Mouse (Mus musculus): Measurements from ENCODE around the gene Sec63. TPM values are rescaled to one million over a fixed set of nuclear protein-coding genes. Genes with fewer than 3 reads are reported as not detected.

Sec63 gene
- polyA plus RNA-seq, 1 experiment from 2014 or later = 15.1 TPM

DNA sequence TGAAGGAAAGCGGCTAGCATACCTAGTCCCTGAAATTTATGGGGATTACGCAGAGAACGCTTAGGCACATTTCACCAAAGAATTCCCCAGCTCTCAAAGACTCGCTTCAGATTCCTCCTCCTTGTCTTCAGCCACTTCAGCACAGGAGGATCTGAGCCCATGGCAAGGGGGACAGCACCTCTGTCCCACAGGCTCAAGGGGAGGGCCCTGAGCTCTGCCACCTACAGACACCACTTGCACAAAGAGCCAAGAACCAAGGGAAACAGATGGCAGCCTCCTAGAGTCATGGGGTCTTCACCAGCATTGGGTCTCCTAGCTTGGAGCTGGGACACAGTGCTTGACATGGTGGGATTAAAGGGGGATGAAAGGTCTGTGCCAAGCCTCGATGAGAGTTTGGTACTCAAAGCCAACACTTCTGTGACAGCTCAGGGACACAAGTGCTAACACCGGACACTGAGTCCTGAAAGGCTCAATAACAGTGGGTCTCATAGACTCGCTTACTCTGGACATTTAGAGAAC, 111.8 kb downstream of the Sec63 start:
- no peaks in the 10 kb centered on the region for H3K36me3 ChIP-seq (ENCODE audit: insufficient read depth, low read length)
- H3K27me3 ChIP-seq (replicated peaks; ENCODE audit: insufficient read depth, low read length) = no peaks in the 10 kb centered on the region
- H3K4me2 ChIP-seq (replicated peaks; ENCODE audit: low read depth, low read length) = no peak overlapping the region
- H3K9ac ChIP-seq (replicated peaks; ENCODE audit: low read depth) = no peak overlapping the region
- no peaks in the 10 kb centered on the region for H3K4me1 ChIP-seq (ENCODE audit: insufficient read depth, low read depth, low read length)
- DNase-seq (ENCODE audit: low spot score) = no peak
- H3K4me3 ChIP-seq (ENCODE audit: low read depth, low read length) = no peak overlapping the region
- no peak overlapping the region for H3K27ac ChIP-seq (ENCODE audit: low read length)
- TF ChIP-seq EP300 (IDR thresholded peaks at IDR 0.05) (no peak), CTCF (IDR thresholded peaks at IDR 0.05) (no peak)
- no peaks in the 10 kb centered on the region for H3K9me3 ChIP-seq (ENCODE audit: low read length)
- WGBS = 83% methylated on average over 7 of the region's 7 CpGs
- no peak for ATAC-seq

DNA sequence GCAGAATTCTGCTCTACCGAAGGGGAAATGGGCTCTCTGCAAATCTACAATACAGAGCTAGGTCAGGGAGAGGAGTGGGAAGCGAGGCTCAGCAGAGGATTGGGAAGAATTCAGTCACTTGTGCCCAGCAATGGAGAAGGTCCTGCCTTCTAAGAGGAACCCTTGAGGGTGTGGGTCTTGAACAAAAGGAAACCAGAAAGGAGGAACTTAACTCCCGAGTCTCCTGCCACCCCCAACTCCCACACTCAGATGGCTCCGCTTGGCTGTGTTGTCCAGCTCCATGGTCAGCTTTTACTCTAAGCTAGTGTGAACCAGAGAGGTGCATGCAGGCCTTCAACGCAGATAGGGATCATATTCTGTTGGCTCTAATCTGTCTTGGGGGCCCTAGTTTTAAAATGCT, 114.9 kb downstream of the Sec63 start:
- 65% methylated on average over 5 of the region's 5 CpGs for WGBS

GRCm38 (mm10) chr10:42879269-42879681, 118.0 kb downstream of the Sec63 start:
- H3K4me2 ChIP-seq (replicated peaks; ENCODE audit: low read depth, low read length) = no peak overlapping the region
- no peaks in the 10 kb centered on the region for H3K4me1 ChIP-seq (ENCODE audit: insufficient read depth, low read depth, low read length)
- no peak overlapping the region for H3K9ac ChIP-seq (replicated peaks; ENCODE audit: low read depth)
- H3K36me3 ChIP-seq (ENCODE audit: insufficient read depth, low read length) = no peaks in the 10 kb centered on the region
- no peaks in the 10 kb centered on the region for H3K9me3 ChIP-seq (ENCODE audit: low read length)
- no peak overlapping the region for H3K27ac ChIP-seq (ENCODE audit: low read length)
- H3K4me3 ChIP-seq (ENCODE audit: low read depth, low read length) = no peak overlapping the region
- TF ChIP-seq EP300 (IDR thresholded peaks at IDR 0.05) = no peak
- TF ChIP-seq CTCF (IDR thresholded peaks at IDR 0.05) = no peak
- DNase-seq (ENCODE audit: low spot score) (no peak), ATAC-seq (no peak)
- H3K27me3 ChIP-seq (replicated peaks; ENCODE audit: insufficient read depth, low read length) = no peaks in the 10 kb centered on the region
- 44% methylated on average over 5 of the region's 5 CpGs for WGBS

More for the DNA sequence above, 114.9 kb downstream of the Sec63 start:
- no peak overlapping the region for H3K4me3 ChIP-seq (ENCODE audit: low read depth, low read length)
- H3K27ac ChIP-seq (ENCODE audit: low read length) = no peak overlapping the region
- H3K9ac ChIP-seq (replicated peaks; ENCODE audit: low read depth) = no peak overlapping the region
- H3K9me3 ChIP-seq (ENCODE audit: low read length) = no peaks in the 10 kb centered on the region
- no peak overlapping the region for H3K4me2 ChIP-seq (replicated peaks; ENCODE audit: low read depth, low read length)
- no peaks in the 10 kb centered on the region for H3K4me1 ChIP-seq (ENCODE audit: insufficient read depth, low read depth, low read length)
- no peak for TF ChIP-seq EP300 (IDR thresholded peaks at IDR 0.05)
- no peak for TF ChIP-seq CTCF (IDR thresholded peaks at IDR 0.05)
- DNase-seq (ENCODE audit: low spot score) (no peak), ATAC-seq (no peak)
- no peaks in the 10 kb centered on the region for H3K36me3 ChIP-seq (ENCODE audit: insufficient read depth, low read length)
- H3K27me3 ChIP-seq (replicated peaks; ENCODE audit: insufficient read depth, low read length) = no peaks in the 10 kb centered on the region

GRCm38 (mm10) chr10:42879682-42880081, 118.4 kb downstream of the Sec63 start:
- Histone ChIP-seq H3K4me2 (replicated peaks; ENCODE audit: low read depth, low read length) (no peak overlapping the region), H3K4me1 (ENCODE audit: insufficient read depth, low read depth, low read length) (no peaks in the 10 kb centered on the region), H3K36me3 (ENCODE audit: insufficient read depth, low read length) (no peaks in the 10 kb centered on the region), H3K9me3 (ENCODE audit: low read length) (no peaks in the 10 kb centered on the region), H3K9ac (replicated peaks; ENCODE audit: low read depth) (no peak overlapping the region), H3K27ac (ENCODE audit: low read length) (no peak overlapping the region), H3K4me3 (ENCODE audit: low read depth, low read length) (no peak overlapping the region), H3K27me3 (replicated peaks; ENCODE audit: insufficient read depth, low read length) (no peaks in the 10 kb centered on the region)
- DNase-seq (ENCODE audit: low spot score) (no peak), ATAC-seq (no peak)
- no peak for TF ChIP-seq EP300 (IDR thresholded peaks at IDR 0.05)
- no peak for TF ChIP-seq CTCF (IDR thresholded peaks at IDR 0.05)
- 31% methylated on average over 5 of the region's 5 CpGs for WGBS

Other genes starting within 250 kb of the Sec63 start
- gene Nr2e1, start 177.9 kb upstream of the Sec63 start, polyA plus RNA-seq (2015; fragmentation: Nextera tagmentation; extraction: Ambion mirVana) = not detected in 2 replicates
- gene Ostm1, start 177.7 kb upstream of the Sec63 start, polyA plus RNA-seq (2015; fragmentation: Nextera tagmentation; extraction: Ambion mirVana) = 23.0 and 23.9 TPM in 2 replicates
- gene Scml4, start 98.9 kb downstream of the Sec63 start, polyA plus RNA-seq (2015; fragmentation: Nextera tagmentation; extraction: Ambion mirVana) = 0.10 and 0.13 TPM in 2 replicates